Mouse (Mus musculus) forebrain, postnatal 0 days (tissue): ENCODE measurements around the gene Ilf2. TPM values are rescaled to one million over a fixed set of nuclear protein-coding genes. Genes with fewer than 3 reads are reported as not detected.

ENCODE experiments used
- ATAC-seq: fragments of 200-750 bp; cut with Nextera tagmentation; 2 replicates; pipeline ENCODE4 v1.8.0; 2017; ENCODE audit warnings: mild to moderate bottlenecking, moderate library complexity
- DNase-seq: peaks from one replicate; pipeline ENCODE4 v3.0.0-alpha.2; 2015
- H3K27ac ChIP-seq: fragments of 300-500 bp; sonication (generic); 2 replicates; pipeline ENCODE4 v1.5.1; 2014; ENCODE audit warnings: low read depth, mild to moderate bottlenecking, antibody characterized with exemption, low read length, moderate library complexity, mixed read lengths
- H3K27me3 ChIP-seq: fragments of 300-500 bp; sonication (generic); 2 replicates; pipeline ENCODE4 v1.6.1; 2014; ENCODE audit warnings: mild to moderate bottlenecking, low read length, mixed read lengths; ENCODE audit not compliant: insufficient read depth
- H3K36me3 ChIP-seq: fragments of 300-500 bp; sonication (generic); 2 replicates; pipeline ENCODE4 v1.6.1; 2014; ENCODE audit warnings: mild to moderate bottlenecking, moderate library complexity; ENCODE audit not compliant: insufficient read depth
- H3K4me1 ChIP-seq: fragments of 300-500 bp; sonication (generic); 2 replicates; pipeline ENCODE4 v1.6.1; 2014; ENCODE audit warnings: antibody characterized with exemption; ENCODE audit not compliant: insufficient read depth
- H3K4me2 ChIP-seq: fragments of 300-500 bp; sonication (generic); 2 replicates; pipeline ENCODE4 v1.6.1; 2014; ENCODE audit warnings: low read depth, mild to moderate bottlenecking, moderate library complexity
- H3K4me3 ChIP-seq: fragments of 300-500 bp; sonication (generic); 2 replicates; pipeline ENCODE4 v1.5.1; 2014; ENCODE audit warnings: low read depth, low read length, mixed read lengths
- H3K9ac ChIP-seq: fragments of 300-500 bp; sonication (generic); 2 replicates; pipeline ENCODE4 v1.6.1; 2014; ENCODE audit warnings: mild to moderate bottlenecking
- H3K9me3 ChIP-seq: fragments of 300-500 bp; sonication (generic); 2 replicates; pipeline ENCODE4 v1.6.1; 2016; ENCODE audit warnings: low read length
- CTCF ChIP-seq: sonication (generic); IDR thresholded peaks from 2 replicates; pipeline ENCODE4 v1.5.1; 2016; ENCODE audit warnings: antibody characterized with exemption, control low read depth, low read depth
- WGBS: fragments of 180-500 bp; shearing (Covaris S2); extraction: QIAGEN DNeasy Blood & Tissue Kit; methylation state at CpG from one replicate; pipeline ENCODE4 v1.1.7; 2014; 5-methylcytosine and 5-hydroxymethylcytosine counted together
- polyA plus RNA-seq: library from polyadenylated mRNA; unstranded; fragments of >200 nt; fragmentation: Nextera tagmentation; extraction: Ambion mirVana; gene quantifications from 2 replicates; pipeline ENCODE4 v1.2.1, GENCODE M21; 2015
- total RNA-seq: library from RNA; depleted of rRNA; stranded (reverse); fragments of >200 nt; gene quantifications from 2 replicates; pipeline ENCODE4 v1.2.3, GENCODE M21; 2014; rRNA removed

Ilf2 gene
- 199 and 239 TPM in 2 replicates for total RNA-seq
- 170 and 191 TPM in 2 replicates for polyA plus RNA-seq

DNA sequence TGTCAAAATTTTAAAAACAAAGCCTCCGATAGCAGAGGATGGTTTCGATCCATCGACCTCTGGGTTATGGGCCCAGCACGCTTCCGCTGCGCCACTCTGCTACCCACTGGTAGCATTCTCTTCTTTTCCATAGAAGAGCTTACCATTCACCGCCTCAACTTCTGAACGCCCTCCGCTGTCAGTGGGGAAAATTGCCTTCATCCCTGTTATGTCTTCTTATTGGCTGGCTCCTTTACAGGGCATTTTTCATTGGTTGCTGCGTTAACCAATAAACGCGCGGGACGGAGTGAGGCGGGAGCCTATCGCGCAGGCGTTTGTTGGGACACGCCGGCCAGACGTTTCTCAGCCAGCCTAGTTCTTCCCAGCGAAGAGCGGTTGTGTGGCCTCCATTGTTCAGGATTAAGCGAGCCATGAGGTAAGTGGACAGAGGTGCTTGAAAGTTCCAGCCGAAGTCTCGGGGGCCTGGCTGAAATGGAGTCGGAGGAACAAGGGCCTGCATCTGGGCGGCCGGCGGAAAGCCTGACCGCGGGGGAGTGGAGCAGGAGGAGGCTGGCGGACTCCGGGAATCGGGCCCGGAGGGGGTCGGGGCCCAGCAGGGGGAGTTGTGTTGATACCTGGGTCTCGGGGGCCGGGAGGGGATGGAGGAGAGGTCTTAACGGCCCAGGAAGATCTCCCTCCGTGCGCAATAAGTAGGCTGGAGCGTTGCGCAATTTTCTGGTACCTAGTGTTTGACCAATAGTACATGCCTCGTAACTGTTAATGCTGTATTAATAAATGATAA, at the start of gene Ilf2:
Gene Ilf2 (plus strand): TSS at position 296 of the 781 bp plus-strand sequence.
- TF ChIP-seq CTCF: peak; percentile 82
- H3K4me2 ChIP-seq: peak within 1 kb of the TSS; percentile 64
- H3K9me3 ChIP-seq: no peaks in the 10 kb centered on the region
- no peaks in the 10 kb centered on the region for H3K4me1 ChIP-seq
- ATAC-seq (peak; percentile 99), DNase-seq (peak; percentile 99)
- H3K27me3 ChIP-seq: no peaks in the 10 kb centered on the region
- under 1% methylated on average over 45 of the region's 45 CpGs for WGBS
- peak within 1 kb of the TSS; percentile 64 for H3K4me3 ChIP-seq
- H3K27ac ChIP-seq: peak within 1 kb of the TSS; percentile 92
- H3K36me3 ChIP-seq: peaks cover 18% of the 10 kb centered on the region
- H3K9ac ChIP-seq: peak within 1 kb of the TSS; percentile 81

DNA sequence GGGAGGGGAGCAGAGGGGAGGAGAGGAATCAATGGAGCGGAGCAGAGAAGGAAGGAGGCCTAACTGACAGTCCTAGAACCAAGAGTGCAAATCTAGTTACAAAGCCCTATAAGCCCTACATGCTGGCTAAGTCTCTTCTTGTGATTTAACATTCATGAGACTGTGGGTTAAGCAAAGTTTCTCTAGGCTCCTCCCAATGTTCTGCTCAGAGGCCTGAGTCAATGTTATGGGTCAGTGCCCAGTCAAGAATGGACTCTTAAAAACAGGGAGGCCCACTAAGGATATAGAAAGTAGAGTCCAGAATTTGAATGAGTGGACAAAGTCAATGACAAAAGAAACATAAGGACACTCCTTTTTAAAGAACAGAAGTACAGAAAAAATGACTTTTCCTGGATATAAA, 48.4 kb upstream of the Ilf2 start:
- no peak overlapping the region for H3K4me3 ChIP-seq
- no peak for ATAC-seq

DNA sequence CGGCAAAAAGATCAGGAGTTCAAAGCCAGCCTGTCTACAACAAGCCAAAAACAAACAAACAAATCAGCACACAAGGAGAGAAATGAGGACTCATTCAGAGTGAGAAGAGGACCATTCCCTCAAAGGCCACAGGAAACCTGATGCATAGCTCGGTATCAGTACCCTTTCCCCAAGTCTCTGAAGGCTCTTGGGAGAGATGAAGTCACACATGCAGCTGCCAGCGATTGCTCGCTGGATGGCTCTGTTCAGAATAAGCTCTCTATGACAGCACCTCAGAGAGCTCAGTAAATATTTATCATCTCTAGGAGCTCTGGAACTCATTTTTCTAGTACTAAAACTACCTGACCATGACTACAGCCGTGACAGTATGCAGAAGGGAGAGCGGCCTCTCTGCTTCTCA, 47.7 kb upstream of the Ilf2 start:
- no peak overlapping the region for H3K9ac ChIP-seq
- TF ChIP-seq CTCF: no peak
- no peak overlapping the region for H3K4me2 ChIP-seq
- ATAC-seq (no peak), DNase-seq (no peak)
- H3K4me1 ChIP-seq: peaks cover 10% of the 10 kb centered on the region; the same call in 1 of the 2 replicates
- no peaks in the 10 kb centered on the region for H3K9me3 ChIP-seq
- no peaks in the 10 kb centered on the region for H3K27me3 ChIP-seq
- 89% methylated on average over 6 of the region's 6 CpGs for WGBS
- H3K27ac ChIP-seq: no peak overlapping the region
- no peak overlapping the region for H3K4me3 ChIP-seq
- peaks cover 10% of the 10 kb centered on the region for H3K36me3 ChIP-seq

More for the DNA sequence above, 48.4 kb upstream of the Ilf2 start:
- TF ChIP-seq CTCF: no peak
- no peak for DNase-seq
- Histone ChIP-seq H3K27ac (no peak overlapping the region), H3K4me2 (no peak overlapping the region), H3K9me3 (no peaks in the 10 kb centered on the region), H3K27me3 (no peaks in the 10 kb centered on the region), H3K9ac (no peak overlapping the region), H3K4me1 (peaks cover 10% of the 10 kb centered on the region; the same call in 1 of the 2 replicates), H3K36me3 (peaks cover 16% of the 10 kb centered on the region)
- 80% methylated on average over 1 of the region's 1 CpGs for WGBS

DNA sequence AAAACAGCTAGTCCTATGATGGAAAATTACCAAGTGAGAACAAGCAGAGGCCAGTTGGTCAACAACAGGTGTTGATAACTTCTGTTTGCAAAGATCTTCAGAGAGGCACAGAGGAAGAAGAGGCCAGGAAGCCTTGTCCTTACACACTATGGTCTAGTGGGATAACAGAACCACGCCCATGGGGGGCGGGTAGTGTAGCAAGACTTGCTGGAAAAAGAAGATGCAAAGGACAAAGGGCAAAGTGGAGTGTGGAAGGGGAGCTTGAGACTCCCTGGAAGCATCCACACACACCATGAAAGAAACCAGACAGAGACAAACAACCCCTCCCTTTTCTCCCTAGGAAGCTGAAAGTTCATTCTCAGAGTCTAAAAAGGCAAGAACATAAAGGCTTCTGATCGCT, 46.4 kb upstream of the Ilf2 start:
- WGBS: 94% methylated on average over 3 of the region's 3 CpGs
- TF ChIP-seq CTCF: no peak

DNA sequence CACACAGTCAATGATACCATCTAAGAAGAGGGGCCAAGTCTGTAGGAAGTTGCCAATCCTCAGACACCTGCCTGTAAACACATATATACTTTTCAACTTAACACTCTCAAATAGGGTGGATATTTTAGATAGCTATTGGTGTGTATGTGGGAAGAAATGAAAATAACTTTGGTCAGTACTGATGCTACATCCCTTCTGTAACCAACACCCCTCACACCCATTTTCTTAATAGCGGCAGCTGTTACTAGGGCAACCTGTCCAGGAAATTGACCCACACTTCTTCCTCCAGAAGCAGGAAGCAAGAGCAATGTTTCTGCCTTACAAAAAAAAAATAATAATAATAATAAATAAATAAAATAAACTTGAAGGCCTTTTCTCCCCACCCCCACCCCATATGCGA, 43.6 kb upstream of the Ilf2 start:
- H3K4me1 ChIP-seq: peaks cover 10% of the 10 kb centered on the region; the same call in 1 of the 2 replicates
- peak overlapping the region; percentile 76 for H3K4me3 ChIP-seq
- peak overlapping the region; percentile 96 for H3K9ac ChIP-seq

More for the DNA sequence above, 46.4 kb upstream of the Ilf2 start:
- ATAC-seq: no peak
- Histone ChIP-seq H3K4me1 (peaks cover 10% of the 10 kb centered on the region; the same call in 1 of the 2 replicates), H3K4me2 (no peak overlapping the region), H3K36me3 (peaks cover 4% of the 10 kb centered on the region; the same call in 1 of the 2 replicates), H3K27ac (no peak overlapping the region), H3K9me3 (no peaks in the 10 kb centered on the region), H3K27me3 (no peaks in the 10 kb centered on the region), H3K9ac (no peak overlapping the region), H3K4me3 (no peak overlapping the region)
- no peak for DNase-seq

DNA sequence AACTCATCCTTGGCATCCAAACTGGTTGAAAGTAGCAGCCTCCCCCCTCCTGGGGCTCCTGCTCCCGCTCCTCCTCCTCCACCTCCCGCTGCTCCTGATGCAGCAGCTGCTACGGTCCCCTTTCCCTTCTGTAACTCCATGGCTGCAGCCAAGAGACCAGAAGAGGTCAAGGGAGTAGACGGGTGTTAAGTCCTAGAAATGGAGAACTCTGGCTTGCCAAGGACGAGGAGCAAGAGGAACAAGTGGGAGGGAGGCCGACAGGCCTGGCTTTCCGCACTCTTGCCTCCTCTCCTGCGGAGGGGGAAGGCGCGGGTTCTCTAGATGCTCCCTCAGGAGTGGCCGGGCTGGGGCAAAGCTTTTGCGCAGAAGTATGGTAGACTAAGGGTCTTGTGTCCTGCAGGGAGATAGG, 43.1 kb upstream of the Ilf2 start:
- H3K27me3 ChIP-seq: no peaks in the 10 kb centered on the region
- TF ChIP-seq CTCF: no peak
- peak overlapping the region; percentile 96 for H3K27ac ChIP-seq
- peak overlapping the region; percentile 96 for H3K9ac ChIP-seq
- peaks cover 10% of the 10 kb centered on the region; the same call in 1 of the 2 replicates for H3K4me1 ChIP-seq
- H3K4me3 ChIP-seq: peak overlapping the region; percentile 76
- H3K36me3 ChIP-seq: peaks cover 4% of the 10 kb centered on the region; the same call in 1 of the 2 replicates
- no peak for DNase-seq
- ATAC-seq: peak; percentile 6
- H3K9me3 ChIP-seq: no peaks in the 10 kb centered on the region
- WGBS: under 1% methylated on average over 11 of the region's 12 CpGs
- peak overlapping the region; percentile 98 for H3K4me2 ChIP-seq

More for the DNA sequence above, 43.6 kb upstream of the Ilf2 start:
- ATAC-seq (no peak), DNase-seq (no peak)
- H3K27me3 ChIP-seq: no peaks in the 10 kb centered on the region
- no peak overlapping the region for H3K27ac ChIP-seq
- H3K4me2 ChIP-seq: peak overlapping the region; percentile 98
- TF ChIP-seq CTCF: no peak
- peaks cover 4% of the 10 kb centered on the region; the same call in 1 of the 2 replicates for H3K36me3 ChIP-seq
- H3K9me3 ChIP-seq: no peaks in the 10 kb centered on the region
- WGBS: 15% methylated on average over 2 of the region's 2 CpGs
